Mouse (Mus musculus) frontal cortex, postnatal 10 days (tissue): ENCODE results near the gene Pigt.

Source experiments
- DNase-seq, 2 experiments: peaks; one replicate each; pipeline ENCODE4 v3.0.0; 2022; ENCODE audit warnings: low spot score in 2 of 2, mixed read lengths in 1 of 2

Pigt gene

DNA sequence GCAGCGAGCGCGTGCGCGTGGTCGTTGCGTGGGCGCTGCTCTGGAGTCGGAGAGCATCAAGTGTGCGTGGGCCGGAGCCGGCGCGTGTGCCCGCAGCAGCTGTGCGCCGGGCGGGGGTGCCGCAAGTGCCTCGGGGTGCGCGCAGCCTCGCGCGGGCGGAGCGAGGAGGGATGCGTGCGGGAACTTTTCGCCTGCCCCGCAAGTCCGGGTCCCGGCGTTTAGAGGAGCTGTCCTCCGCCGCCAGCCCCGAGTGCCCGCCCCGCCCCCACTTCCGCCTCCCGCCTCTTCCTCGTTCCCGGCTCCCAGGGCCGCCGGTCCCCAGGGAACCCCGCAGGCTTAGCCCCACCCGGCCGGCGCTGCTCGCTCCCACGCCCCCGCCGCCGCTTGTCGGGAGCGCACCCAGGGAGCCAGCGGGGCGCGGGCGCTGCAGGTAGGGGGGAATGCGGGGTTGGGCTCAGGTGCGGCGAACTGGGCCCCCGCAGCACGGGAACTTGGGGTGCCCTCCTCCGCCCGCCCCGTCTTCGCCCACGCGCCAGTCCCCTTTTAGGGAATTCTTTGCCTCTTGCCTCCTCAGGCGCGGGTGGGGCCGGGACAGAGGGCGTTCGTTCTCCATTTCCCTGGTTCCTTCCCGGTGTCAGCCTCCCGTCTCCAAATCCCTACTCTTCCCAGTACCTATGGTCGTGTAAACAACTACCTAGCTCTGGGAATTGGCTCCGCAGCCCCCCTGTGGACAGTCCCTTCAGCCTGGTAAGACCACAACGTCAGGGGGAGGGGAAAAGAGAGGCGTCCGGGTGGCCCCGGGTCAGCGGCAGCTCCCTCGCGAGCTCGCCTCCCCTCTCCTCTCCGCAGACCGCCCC lies 10.8 kb upstream of the Pigt start:
- peak; percentile 74 to 77 for DNase-seq

DNA sequence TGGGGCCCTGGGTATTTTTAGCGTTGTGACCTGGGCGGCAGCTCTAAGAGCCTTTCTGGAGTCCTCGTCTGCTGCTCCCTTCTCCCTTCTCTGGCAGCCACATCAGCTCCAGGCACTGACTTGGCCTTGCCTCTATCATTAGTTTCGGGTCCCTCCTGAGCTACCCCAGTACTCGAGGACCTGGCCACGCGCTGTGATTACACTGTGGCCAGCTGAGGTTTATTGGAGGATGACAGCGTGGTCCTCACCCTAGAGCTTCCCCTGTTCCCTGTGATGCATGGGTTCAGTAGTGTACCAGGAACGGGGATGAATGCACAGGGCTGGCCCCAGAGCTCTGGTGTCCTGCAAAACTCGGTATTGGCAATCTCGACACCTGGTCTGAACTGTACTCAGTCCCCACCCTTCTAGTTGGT lies 10.2 kb upstream of the Pigt start:
- DNase-seq: no peak

DNA sequence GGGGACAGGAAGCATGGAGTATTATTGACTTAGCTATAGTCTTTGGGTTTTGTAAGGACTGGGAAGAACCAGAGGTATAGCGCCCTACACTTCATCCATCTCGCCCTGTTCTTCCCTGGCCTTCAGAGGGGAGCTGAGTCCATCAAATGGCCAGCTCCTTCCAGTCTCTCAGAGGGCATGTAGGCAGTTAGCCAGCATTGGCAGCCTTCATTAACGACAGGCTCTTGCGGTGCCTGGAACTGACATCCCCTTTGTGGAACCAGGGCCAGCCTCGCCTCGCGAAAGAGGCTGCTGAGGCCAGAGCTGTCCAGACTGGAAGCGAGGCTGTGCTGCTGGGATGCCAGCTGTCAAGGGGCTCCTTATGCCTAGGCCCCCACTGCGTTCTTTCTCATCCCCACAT lies 9.5 kb upstream of the Pigt start:
- DNase-seq: peak in 1 of 2 experiments; percentile 49

DNA sequence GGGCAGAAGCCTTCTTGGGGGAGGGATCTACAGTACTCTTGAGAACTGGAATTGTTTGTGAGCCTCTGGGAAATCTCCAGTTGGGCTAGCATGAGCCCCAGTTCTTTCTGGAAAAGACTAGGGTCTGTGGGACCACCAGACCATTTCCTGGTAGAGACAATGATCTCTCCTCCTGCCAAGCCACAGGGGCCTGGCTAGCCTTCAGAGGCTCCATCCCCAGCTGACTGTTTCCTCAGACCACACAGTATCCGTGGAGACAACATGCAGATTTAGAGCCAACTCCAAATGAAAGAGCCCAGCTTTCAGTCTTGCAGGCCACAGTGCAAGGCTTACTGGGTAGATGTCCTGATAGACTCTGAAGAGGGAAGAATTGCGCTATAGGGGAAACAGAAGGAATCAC lies 3.2 kb upstream of the Pigt start:
- no peak for DNase-seq

DNA sequence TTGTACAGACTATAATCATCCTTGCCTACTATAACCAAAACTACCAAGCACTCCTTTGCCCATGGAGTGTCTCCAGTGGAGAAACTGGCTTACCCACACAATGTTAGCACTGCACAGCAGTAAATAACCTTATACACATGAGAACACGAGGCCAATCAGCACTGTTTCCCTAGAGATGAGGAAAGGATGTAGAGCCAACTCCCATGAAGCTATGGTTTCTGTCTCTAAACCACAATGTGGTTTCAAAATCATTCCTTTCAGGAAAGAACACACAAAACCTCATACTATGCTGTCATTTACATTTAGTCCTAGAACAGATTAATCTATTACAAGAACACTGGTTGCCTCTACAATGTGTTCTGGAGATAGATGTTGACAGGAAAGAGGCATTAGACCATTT lies 989 bp upstream of the Pigt start:
- no peak for DNase-seq

DNA sequence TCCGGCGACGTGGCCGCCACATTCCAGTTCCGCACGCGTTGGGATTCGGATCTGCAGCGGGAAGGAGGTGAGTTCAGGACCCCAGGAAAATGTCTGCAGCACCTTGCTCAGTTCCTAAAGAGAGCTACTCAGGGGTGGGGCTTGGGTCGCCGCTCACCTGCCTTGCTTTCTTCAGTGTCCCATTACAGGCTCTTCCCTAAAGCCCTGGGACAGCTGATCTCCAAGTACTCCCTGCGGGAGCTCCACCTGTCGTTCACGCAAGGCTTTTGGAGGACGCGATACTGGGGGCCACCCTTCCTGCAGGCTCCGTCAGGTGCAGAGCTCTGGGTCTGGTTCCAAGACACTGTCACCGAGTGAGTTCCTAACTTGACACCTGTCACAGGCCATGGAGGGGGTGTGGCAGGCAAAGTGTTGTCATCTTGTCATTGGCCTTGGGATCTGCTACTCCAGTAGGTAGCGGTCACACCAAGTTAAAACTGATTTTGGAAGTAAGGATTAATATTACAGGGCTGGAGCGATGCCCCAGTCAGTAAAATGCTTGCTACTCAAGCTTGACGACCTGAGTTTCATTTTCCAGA lies 460 bp downstream of the Pigt start:
- no peak for DNase-seq

DNA sequence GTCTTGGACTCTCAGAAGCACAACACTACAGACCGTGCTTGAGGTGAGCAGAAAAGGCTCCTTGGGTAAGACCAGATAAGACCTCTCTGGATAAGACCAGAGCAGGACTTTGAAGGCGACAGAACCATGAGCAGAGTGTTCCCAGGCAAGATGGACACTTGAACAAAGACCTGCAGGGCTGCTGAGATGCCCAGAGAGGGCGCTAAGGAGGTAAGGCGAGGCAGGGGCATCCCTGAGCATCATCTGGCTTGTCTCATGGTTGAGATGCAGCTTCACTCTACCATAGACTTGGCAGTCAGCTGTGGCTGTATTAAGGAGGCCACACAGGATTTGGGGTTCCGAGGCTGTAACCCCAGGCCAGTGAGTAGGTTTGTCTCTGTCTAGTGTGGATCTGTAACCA lies 2.0 kb downstream of the Pigt start:
- no peak for DNase-seq

DNA sequence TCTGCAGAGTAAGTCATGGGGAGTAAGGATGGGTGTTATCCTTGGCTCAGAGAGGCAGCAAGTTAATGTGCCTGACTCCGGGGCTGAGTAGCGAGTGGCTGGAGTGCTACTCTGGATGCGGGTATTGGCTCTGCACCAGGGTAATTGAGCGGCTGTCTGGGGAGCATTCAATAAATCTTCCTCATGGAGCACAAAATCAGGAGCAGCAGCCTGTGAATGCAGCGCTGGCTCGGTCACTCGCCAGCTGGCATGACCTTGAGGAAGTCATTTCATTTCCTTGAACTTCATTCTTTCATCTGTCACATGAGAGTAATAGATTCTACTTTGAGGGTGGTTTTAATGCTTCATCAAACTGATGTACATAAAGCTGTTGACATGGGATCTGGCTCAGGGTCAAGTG lies 3.2 kb downstream of the Pigt start:
- no peak for DNase-seq

DNA sequence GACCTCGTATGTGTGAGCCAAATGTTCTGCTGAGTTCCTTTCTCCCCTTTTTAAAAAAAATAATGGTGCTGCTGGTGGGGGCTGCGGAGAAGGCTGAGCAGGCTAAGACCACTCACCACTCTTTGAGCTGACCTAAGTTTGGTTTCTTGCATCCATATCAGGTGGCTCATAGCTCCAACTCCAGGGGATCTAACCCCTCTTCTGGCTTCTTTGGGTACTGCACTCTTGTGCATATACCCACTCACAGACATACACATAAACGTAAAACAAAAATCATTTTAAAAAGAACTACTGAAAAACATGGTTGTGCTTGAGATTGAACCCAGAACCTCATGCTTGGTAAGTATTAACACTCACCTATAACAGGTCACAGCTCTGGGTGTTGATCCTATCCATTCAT lies 7.6 kb downstream of the Pigt start:
- DNase-seq: no peak

DNA sequence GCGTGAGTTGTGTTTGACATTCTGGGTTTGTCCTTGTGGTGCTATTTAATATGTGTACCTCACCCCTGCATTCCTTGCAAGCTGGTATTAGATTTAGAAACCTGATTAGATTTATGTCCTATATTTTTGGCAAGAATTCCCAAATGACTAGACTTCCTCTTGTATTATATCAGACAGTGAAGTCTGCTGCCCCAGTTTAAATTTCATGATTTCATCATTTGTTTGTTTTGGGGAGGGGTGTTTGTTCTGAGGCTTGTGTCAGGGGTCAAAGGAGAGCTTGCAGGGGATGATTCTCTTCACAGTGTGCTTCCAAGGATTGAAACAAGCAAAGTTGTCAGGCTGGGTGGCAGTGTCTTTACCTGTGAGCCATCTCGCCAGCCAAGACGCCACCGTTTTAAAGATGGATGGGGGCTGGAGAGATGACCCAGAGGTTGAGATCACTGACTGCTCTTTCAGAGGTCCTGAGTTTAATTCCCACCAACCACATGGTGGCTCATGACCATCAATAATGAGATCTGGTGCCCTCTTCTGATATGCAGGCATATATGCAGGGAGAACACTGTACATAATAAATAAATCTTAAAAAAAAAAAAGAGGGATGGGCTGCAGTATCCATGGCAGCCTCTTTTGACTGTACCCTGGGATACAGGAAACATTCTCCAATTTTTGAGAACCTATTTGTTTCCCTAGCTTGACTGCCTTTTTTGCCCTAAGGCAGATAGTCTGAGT lies 8.5 kb downstream of the Pigt start:
- no peak for DNase-seq

DNA sequence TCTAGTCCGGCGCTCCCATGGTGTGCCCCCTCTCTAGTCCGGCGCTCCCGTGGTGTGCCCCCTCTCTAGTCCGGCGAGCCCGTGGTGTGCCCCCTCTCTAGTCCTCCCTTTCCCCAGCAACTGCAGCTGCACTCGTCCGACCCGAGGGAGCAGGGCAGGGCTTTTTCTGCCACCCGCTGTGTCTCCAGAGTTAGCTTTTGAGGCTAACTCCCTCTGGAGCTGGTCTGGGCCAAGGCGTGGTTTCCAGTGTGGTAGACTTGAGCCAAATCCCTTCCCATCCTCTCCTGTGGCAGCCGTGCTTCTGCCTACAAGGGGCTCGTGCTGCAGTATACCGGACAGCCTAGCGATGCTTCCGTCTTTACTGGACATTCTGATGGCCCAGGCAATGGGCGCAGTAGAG lies 10.5 kb downstream of the Pigt start:
- DNase-seq: no peak

DNA sequence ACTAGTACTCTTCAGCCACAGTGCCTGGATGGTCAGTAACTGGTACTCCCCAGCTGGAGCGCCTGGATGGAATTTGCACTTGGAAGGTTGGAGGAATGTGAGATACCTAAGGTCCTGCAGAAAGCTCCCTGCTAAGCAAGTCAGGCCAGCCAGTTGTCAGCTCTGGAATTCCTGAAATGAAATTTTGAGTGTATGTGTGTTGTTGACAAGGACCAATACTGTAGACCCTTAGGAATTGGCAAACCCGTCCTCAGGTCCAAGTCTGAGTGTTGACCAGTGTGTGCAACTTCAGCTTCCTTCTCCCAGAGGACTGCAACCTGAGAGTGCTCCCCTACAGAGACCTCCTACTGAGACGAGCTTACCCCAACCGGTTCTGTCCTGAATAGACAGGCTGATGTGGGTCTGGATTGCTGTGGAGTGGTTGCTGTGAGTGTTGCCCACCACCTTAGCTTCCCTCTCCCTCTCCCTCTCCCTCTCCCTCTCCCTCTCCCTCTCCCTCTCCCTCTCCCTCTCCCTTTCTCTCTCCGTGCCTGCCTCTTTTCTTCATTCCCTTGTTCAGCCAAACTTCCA lies 13.4 kb downstream of the Pigt start:
- DNase-seq: no peak

DNA sequence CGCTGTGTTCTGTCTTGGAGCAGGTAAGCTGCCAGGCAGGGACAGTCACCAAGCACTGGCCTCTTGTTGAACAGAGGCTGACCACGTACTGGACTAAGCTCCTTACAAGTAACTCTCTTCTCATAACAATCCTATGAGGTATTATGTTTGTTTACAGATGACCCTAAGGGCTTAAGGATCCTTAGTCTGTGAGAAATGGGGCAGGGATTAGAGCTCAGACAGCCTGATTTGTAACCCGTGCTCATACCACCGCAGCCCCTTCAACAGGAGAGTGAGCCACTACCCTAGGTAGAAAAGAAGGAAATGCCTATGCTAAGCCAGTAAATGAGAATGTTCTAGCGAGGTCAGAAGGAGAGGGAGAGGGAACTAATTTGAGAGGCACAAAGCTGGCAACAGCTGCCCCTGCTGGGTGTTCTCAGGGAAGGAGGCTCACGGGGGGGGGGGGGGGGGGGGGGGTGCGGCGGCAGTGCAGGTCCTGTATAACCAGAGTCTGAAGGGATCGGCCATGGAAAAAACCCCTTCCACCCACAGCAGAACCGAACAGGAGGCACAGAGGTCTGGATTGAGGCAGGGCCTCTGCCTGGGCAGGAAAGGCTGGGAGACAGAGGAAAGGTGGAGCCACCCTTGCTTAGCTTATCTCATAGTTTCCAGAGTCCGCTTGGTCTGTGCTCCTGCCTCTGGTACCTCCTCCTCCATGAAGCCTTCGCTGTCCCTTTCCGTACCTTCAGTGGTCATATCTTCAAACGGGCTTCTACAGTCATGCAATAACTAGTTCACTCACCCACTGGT lies 15.0 kb downstream of the Pigt start:
- no peak for DNase-seq

DNA sequence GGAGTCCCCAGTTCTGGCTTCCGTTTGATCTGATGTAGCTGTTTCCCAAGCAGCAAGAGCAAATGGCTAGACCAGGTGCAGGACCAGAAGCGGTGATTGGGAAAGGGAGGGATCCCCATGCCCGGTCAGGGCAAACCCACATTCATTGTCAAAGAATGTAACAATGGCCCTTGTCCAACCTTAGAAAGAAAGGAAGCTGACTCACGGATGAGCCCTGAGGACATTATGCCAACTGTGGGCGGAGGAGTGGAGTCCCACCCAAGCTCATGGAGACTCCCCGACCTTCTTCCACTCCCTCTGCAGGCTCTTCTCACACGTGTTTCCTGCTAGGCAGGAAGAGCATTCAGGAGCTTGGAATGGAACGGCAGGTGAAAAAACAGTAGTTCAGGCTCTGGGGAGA lies 16.1 kb downstream of the Pigt start:
- no peak for DNase-seq

DNA sequence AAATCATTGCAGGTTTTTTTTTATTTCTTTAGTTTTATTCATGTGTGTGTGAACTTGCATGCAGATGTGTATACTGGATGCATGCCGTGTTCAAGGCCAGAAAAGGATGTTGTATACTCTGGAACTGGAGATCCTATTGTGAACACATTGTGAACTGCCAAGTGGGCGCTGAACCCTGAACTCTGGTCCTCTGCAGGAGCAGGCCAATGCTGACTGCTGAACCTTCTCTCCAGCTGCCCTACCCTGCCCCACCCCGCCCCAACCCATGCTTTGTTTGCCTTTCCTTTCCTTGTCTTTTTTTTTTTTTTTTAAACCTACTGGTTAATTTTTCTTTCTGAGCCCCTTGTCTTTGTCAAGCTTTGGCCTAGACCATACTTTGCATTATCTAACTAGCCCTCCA lies 17.6 kb downstream of the Pigt start:
- no peak for DNase-seq

DNA sequence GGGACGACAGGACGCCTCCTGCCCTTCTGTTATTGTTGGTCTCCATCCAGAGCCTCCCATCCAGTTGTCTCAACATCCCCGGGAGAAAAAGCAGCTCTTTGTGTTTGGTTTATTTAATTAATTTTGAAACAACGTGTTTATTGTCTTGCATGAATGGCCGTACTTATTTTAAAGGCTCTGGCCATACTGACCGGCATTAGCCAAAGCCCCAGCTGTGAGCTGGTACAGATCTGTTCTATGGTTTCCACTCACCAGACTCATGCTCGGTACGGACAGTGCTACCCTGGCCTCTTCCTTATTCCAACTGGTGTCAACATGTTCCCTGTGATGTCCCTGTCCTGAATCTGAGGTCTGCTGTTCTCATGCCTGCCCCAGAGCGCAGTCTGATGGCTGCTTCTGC lies 18.6 kb downstream of the Pigt start:
- no peak for DNase-seq

DNA sequence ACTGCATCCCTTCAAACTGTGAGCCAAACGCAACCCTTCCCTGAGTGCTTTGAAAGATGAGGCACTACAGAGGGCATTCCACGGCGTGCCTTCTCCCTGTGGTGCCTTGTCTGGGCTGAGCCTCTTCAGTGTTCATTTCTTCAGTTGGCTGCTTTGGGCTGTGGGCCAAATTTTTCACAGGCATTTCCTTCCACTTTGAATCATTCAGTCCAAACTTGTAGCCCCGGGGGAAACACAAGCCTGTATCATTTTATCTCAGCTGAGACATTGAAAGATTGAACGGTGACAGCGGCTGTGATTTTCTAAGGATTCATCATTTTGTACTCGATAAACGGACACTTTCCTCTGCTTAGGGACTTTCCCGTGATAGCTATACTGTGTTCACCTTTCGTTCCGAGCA lies 19.3 kb downstream of the Pigt start:
- DNase-seq: no peak

DNA sequence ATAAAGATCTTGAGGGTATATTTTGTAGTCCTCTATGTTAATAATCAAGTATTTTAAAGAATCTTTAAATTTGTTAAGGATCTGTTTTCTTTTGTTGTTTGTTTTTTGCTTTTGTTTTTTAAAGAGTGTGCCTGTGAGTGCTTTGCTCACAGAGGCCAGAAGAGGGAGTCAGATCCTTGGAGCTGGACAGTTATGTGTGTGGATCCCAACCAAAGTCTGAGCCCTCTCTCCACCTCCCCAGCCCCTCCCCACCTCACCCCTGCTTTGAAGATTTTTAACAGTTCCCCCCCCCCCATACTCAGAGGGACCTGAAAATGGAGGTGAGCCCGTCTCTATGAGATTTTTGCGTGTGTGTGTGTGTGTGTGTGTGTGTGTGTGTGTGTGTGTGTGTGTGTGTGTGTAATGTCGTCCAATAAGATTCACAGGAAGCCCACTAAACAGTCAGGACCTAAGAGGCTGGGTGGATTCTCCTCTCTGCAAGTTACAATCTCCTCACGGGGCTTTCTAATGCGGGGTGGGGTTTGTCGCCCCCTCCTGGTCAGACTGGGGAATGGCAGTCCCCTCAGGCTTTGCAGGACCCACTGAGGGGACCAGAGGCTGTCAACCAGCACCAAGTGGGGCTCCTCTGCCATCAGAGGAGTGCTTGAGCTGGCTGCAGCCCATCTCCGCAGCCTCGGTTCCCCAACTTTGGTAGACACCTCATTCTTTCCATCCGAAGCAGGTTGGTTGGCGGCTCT lies 20.3 kb downstream of the Pigt start:
- DNase-seq: peak in 1 of 2 experiments; percentile 43

DNA sequence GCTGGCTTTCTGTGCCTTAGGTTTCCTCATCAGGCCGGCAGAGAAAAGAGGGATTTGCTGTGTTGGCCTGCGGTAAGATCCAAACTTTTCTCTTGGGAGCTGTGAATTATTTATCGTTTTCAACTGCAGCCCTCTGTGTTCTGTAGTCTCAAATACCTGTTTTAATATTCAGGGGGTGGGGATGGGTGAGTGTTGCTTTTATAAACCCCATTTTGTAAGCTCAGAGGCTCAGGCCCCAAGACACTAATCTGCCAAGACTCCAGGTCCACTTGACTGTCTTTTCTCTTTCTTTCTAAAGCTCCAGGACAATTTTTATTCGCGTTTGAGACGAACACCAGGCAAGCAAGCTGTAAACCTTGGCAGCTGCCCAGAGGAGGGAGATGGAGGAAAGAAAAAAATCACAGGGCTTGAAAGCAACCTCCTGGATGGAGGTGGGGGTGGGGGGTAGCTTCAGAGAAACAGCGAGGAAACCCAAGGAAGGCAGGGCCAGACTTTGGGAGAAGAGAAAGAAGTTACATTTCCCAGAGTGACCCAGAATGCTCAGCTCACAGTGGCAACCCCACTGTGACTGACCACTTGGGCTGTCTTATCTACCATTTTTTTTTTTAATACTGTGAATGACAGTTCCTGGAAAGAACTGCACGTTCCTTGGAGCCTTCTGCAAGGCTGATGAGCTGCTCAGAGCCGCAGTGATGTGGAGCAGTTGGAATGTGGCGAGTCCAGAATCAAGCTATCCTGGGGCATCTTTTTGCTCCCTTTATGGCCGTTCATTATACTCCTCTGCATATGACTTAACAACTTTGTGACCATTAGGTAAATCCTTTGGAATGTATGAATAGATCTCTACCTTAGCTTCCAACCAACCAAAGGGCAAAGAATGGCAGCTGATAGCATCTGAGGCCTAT lies 21.2 kb downstream of the Pigt start:
- no peak for DNase-seq

DNA sequence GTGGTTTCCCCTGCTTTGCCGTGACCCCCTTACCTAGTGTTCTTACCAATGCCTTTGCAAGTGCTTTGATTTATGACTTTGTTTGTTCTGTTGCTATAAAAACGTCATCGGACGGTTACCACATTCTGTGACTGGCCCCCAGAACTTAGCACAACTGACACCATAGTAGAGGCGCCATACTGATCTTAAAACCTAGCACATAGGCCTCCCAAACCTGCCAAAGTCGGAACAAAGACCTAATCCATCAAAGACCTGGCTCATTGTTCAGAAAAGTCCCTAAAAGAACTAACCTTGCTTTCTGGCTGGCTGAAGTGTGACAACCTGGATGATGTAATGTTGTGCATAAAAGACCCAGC lies 21.8 kb downstream of the Pigt start:
- no peak for DNase-seq
